Mouse (Mus musculus) CH12.LX (cell line): ENCODE measurements around the gene Mettl24. TPM values are rescaled to one million over a fixed set of nuclear protein-coding genes. Genes with fewer than 3 reads are reported as not detected.

ENCODE experiments used
- DNase-seq: peaks from one replicate; pipeline ENCODE4 v3.0.0-alpha.2; 2013; ENCODE audit errors: extremely low read depth
- H3K27ac ChIP-seq: 2 replicates; pipeline ENCODE4 v1.5.1; 2012; ENCODE audit warnings: low read depth, mild to moderate bottlenecking, control low read depth, moderate library complexity; ENCODE audit not compliant: insufficient read depth
- H3K27me3 ChIP-seq: replicated peaks from 2 replicates; pipeline ENCODE3; 2012; ENCODE audit warnings: inconsistent platforms
- H3K36me3 ChIP-seq, 2 experiments: replicated peaks in 1 of 2; 2 replicates each; pipeline versions ENCODE3 to v1.6.1; 2012; ENCODE audit warnings: inconsistent platforms in 1 of 2, low read length in 1 of 2, mild to moderate bottlenecking in 1 of 2, mixed read lengths in 1 of 2, moderate library complexity in 1 of 2; ENCODE audit not compliant: control insufficient read depth in 1 of 2, insufficient read depth in 1 of 2
- H3K4me1 ChIP-seq, 2 experiments: 2 replicates each; pipeline ENCODE4 v1.6.1; 2012; ENCODE audit warnings: inconsistent platforms in 1 of 2, moderate library complexity in 1 of 2; ENCODE audit not compliant: insufficient read depth in 2 of 2, control insufficient read depth in 1 of 2
- H3K4me2 ChIP-seq: 2 replicates; pipeline ENCODE4 v1.6.1; 2012; ENCODE audit warnings: low read depth, mild to moderate bottlenecking, control low read depth; ENCODE audit not compliant: poor library complexity, insufficient read depth, severe bottlenecking
- H3K4me3 ChIP-seq, 3 experiments: fragments of 150-350 bp in 1 of 3; sonication (generic) in 1 of 3; replicated peaks in 1 of 3; 2 replicates each; pipeline versions ENCODE3 to v1.5.1; 2011 to 2012; ENCODE audit warnings: low read depth in 2 of 3, low read length in 2 of 3, mild to moderate bottlenecking in 2 of 3, moderate library complexity in 2 of 3, control low read depth in 1 of 3, improper control_type of control experiment in 1 of 3, inconsistent platforms in 1 of 3, mixed read lengths in 1 of 3; ENCODE audit not compliant: poor library complexity in 1 of 3
- H3K79me2 ChIP-seq: replicated peaks from 2 replicates; pipeline ENCODE4 v1.6.1; 2012; ENCODE audit warnings: mild to moderate bottlenecking, moderate library complexity; ENCODE audit not compliant: control insufficient read depth, poor library complexity, insufficient read depth, severe bottlenecking; ENCODE audit errors: extremely low read depth
- H3K9ac ChIP-seq: 2 replicates; pipeline ENCODE4 v1.6.1; 2012; ENCODE audit warnings: low read depth, mild to moderate bottlenecking, control low read depth, moderate library complexity; ENCODE audit not compliant: insufficient read depth
- H3K9me3 ChIP-seq: replicated peaks from 2 replicates; pipeline ENCODE3; 2012; ENCODE audit warnings: low read length, inconsistent platforms, mixed read lengths
- BHLHE40 ChIP-seq: IDR thresholded peaks from 2 replicates; pipeline ENCODE4 v1.6.1; 2011; ENCODE audit warnings: mild to moderate bottlenecking, low read depth, low read length, improper control_type of control experiment
- CHD1 ChIP-seq: IDR thresholded peaks from 2 replicates; pipeline ENCODE4 v1.6.1; 2012; ENCODE audit warnings: low read depth, low read length, improper control_type of control experiment, inconsistent platforms
- CHD2 ChIP-seq: IDR thresholded peaks from 2 replicates; pipeline ENCODE4 v1.6.1; 2011; ENCODE audit warnings: low read length, improper control_type of control experiment
- CTCF ChIP-seq, 2 experiments: IDR thresholded peaks in 1 of 2; conservative IDR thresholded peaks in 1 of 2; 2 replicates each; pipeline ENCODE4 v1.5.1; 2011 to 2012; ENCODE audit warnings: low read depth in 2 of 2, low read length in 2 of 2, improper control_type of control experiment in 1 of 2, inconsistent platforms in 1 of 2, mild to moderate bottlenecking in 1 of 2, moderate library complexity in 1 of 2
- E2F4 ChIP-seq: IDR thresholded peaks from 2 replicates; pipeline ENCODE4 v1.6.1; 2011; ENCODE audit warnings: low read depth, low read length, improper control_type of control experiment; ENCODE audit not compliant: insufficient replicate concordance
- ELF1 ChIP-seq: IDR thresholded peaks from 2 replicates; pipeline ENCODE4 v1.6.1; 2014; ENCODE audit warnings: low read depth, mild to moderate bottlenecking, inconsistent platforms, low read length, improper control_type of control experiment
- ETS1 ChIP-seq: conservative IDR thresholded peaks from 2 replicates; pipeline ENCODE4 v1.6.1; 2012; ENCODE audit warnings: low read depth, mild to moderate bottlenecking, inconsistent platforms, low read length, improper control_type of control experiment, moderate library complexity
- HCFC1 ChIP-seq: IDR thresholded peaks from 2 replicates; pipeline ENCODE4 v1.6.1; 2012; ENCODE audit warnings: low read depth, mild to moderate bottlenecking, inconsistent platforms, low read length, improper control_type of control experiment
- IRF4 ChIP-seq: IDR thresholded peaks from 2 replicates; pipeline ENCODE4 v1.6.1; 2014; ENCODE audit warnings: low read depth, mild to moderate bottlenecking, inconsistent platforms, low read length, improper control_type of control experiment
- JUND ChIP-seq: conservative IDR thresholded peaks from 2 replicates; pipeline ENCODE4 v1.6.1; 2011; ENCODE audit warnings: low read depth, low read length, improper control_type of control experiment
- KAT2A ChIP-seq: IDR thresholded peaks from 2 replicates; pipeline ENCODE4 v1.6.1; 2012; ENCODE audit warnings: low read length, improper control_type of control experiment, inconsistent platforms; ENCODE audit not compliant: insufficient replicate concordance
- MAFK ChIP-seq: IDR thresholded peaks from 2 replicates; pipeline ENCODE4 v1.6.1; 2011; ENCODE audit warnings: low read length, improper control_type of control experiment; ENCODE audit not compliant: insufficient replicate concordance
- MAX ChIP-seq: IDR thresholded peaks from 2 replicates; pipeline ENCODE4 v1.6.1; 2011; ENCODE audit warnings: low read length, improper control_type of control experiment
- MAZ ChIP-seq: IDR thresholded peaks from 2 replicates; pipeline ENCODE4 v1.6.1; 2012; ENCODE audit warnings: low read depth, mild to moderate bottlenecking, inconsistent platforms, low read length, improper control_type of control experiment, moderate library complexity
- MEF2A ChIP-seq: IDR thresholded peaks from 2 replicates; pipeline ENCODE4 v1.6.1; 2014; ENCODE audit warnings: low read depth, mild to moderate bottlenecking, inconsistent platforms, low read length, improper control_type of control experiment, borderline replicate concordance
- MYC ChIP-seq: IDR thresholded peaks from 2 replicates; pipeline ENCODE4 v1.6.1; 2011; ENCODE audit warnings: low read depth, mild to moderate bottlenecking, improper control_type of control experiment, low read length
- NELFE ChIP-seq: IDR thresholded peaks from 2 replicates; pipeline ENCODE4 v1.6.1; 2011; ENCODE audit warnings: low read depth, low read length, improper control_type of control experiment
- PAX5 ChIP-seq: IDR thresholded peaks from 2 replicates; pipeline ENCODE4 v1.6.1; 2012; ENCODE audit warnings: low read length, inconsistent platforms, mixed read lengths
- RAD21 ChIP-seq: IDR thresholded peaks from 2 replicates; pipeline ENCODE4 v1.6.1; 2011; ENCODE audit warnings: low read depth, mild to moderate bottlenecking, low read length, improper control_type of control experiment, moderate library complexity
- SIN3A ChIP-seq: IDR thresholded peaks from 2 replicates; pipeline ENCODE4 v1.6.1; 2012; ENCODE audit warnings: low read length, improper control_type of control experiment, inconsistent platforms
- SMC3 ChIP-seq: IDR thresholded peaks from 2 replicates; pipeline ENCODE4 v1.6.1; 2011; ENCODE audit warnings: low read depth, low read length, improper control_type of control experiment
- TBP ChIP-seq: conservative IDR thresholded peaks from 2 replicates; pipeline ENCODE4 v1.6.1; 2011; ENCODE audit warnings: low read depth, low read length, improper control_type of control experiment
- TCF12 ChIP-seq: IDR thresholded peaks from 2 replicates; pipeline ENCODE4 v1.6.1; 2014; ENCODE audit warnings: low read depth, mild to moderate bottlenecking, inconsistent platforms, low read length, improper control_type of control experiment
- USF1 ChIP-seq: IDR thresholded peaks from 2 replicates; pipeline ENCODE4 v1.6.1; 2014; ENCODE audit warnings: low read depth, mild to moderate bottlenecking, inconsistent platforms, low read length, improper control_type of control experiment
- ZC3H11A ChIP-seq: IDR thresholded peaks from 2 replicates; pipeline ENCODE4 v1.6.1; 2012; ENCODE audit warnings: low read depth, mild to moderate bottlenecking, inconsistent platforms, low read length, improper control_type of control experiment
- ZNF384 ChIP-seq: IDR thresholded peaks from 2 replicates; pipeline ENCODE4 v1.6.1; 2012; ENCODE audit warnings: low read depth, low read length, improper control_type of control experiment, inconsistent platforms
- dilution Hi-C: fragments of 300-500 bp; cut with MboI; formaldehyde crosslinking; loops from 2 replicates; pipeline ENCODE4 v1.14.3; 2020; ENCODE audit warnings: low sequenced_read_pairs; ENCODE audit not compliant: extremely low pct_unique_long_range_greater_than_20kb, extremely low pct_ligation_motif_present
- in situ Hi-C: fragments of 300-500 bp; cut with MboI; formaldehyde crosslinking; loops from 3 replicates; pipeline ENCODE4 v1.14.3; 2019; ENCODE audit warnings: low sequenced_read_pairs, low pct_ligation_motif_present, low pct_unique_long_range_greater_than_20kb, mixed read lengths
- polyA plus RNA-seq: library from polyadenylated mRNA; unstranded; fragments of >175 nt; gene quantifications from 2 replicates; pipeline ENCODE4 v1.2.1, GENCODE M21; 2012; ENCODE audit warnings: low read depth; ENCODE audit not compliant: insufficient read length
- total RNA-seq, 2 experiments: library from RNA; depleted of rRNA; stranded (reverse); fragments of 300-350 nt in 1 of 2; fragments of >200 nt in 1 of 2; gene quantifications; 2 replicates each; pipeline ENCODE4 v1.2.3; 2012 to 2014

Mettl24 gene
- total and polyA plus RNA-seq, 3 experiments: not detected

- no peaks in the 10 kb centered on the region for H3K79me2 ChIP-seq
- no peaks in the 10 kb centered on the region for H3K27me3 ChIP-seq
- no peak overlapping the region for H3K4me3 ChIP-seq
- DNase-seq: no peak
- H3K27ac ChIP-seq: no peak overlapping the region
- no peak for TF ChIP-seq ZNF384
- no peak for TF ChIP-seq NELFE
- TF ChIP-seq PAX5: no peak
- TF ChIP-seq CHD1: no peak
- TF ChIP-seq MAFK: no peak
- TF ChIP-seq MAZ: no peak
- no peak for TF ChIP-seq E2F4
- TF ChIP-seq CHD2: no peak
- no peak for TF ChIP-seq CTCF (conservative IDR thresholded peaks at IDR 0.05 in 1 of 2, IDR thresholded peaks at IDR 0.05 in 1 of 2; ENCODE audit: low read depth in 2 of 2, low read length in 2 of 2)
- no peak for TF ChIP-seq TBP
- no peak for TF ChIP-seq MEF2A
- TF ChIP-seq MYC: no peak
- TF ChIP-seq HCFC1: no peak
- TF ChIP-seq SMC3: no peak
- TF ChIP-seq RAD21: no peak
- no peak for TF ChIP-seq ETS1
- no peak for TF ChIP-seq IRF4
- TF ChIP-seq BHLHE40: no peak
- no peak for TF ChIP-seq JUND
- no peak for TF ChIP-seq USF1
- peaks cover 0 to 5% of the 10 kb centered on the region in 2 experiments; a peak in 1 of 4 replicates for H3K4me1 ChIP-seq
- in situ Hi-C loops: no loop called here
- H3K4me2 ChIP-seq: no peak overlapping the region
- dilution Hi-C loops: no loop called here
- no peaks in the 10 kb centered on the region for H3K9me3 ChIP-seq
- H3K36me3 ChIP-seq: no peaks in the 10 kb centered on the region
- no peak overlapping the region for H3K9ac ChIP-seq
These were observed 77.3 kb downstream of the Mettl24 start for GRCm38 (mm10) chr10:40760195-40761009.

DNA sequence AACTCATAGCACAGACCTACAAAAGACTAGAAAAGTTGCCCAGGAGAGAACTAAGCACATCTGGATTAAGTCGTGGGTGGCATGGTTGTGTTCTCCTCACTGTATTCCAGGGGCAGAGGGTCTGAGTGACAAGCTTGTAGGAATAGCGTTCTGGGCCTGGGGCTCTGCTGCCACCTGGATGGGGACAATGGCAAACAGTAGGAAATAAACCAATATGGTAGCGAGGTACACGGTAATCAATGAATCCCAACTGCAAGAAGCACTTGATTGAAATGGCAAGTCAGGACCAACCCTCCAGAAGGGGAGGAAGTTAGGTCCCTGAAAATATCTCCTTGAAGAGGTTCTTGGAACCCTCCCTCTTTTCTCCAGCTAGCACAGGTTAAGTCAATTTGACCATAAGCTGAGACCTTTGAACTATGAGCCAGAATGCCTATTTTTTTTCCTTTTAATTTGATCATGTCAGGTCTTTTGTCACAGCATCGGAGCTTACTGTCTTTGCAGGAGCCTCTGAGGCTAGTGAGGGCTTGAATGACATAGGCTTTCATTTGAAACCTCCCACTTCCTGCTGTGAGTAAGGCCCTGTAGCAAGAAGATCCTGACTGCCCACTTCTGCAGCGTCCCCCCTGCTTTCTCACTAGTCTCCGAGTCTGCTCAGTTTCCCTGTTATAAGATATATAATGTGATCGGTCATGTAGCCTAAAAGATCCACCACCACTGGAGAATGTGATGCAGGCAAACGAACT, 78.1 kb downstream of the Mettl24 start:
- no peaks in the 10 kb centered on the region for H3K79me2 ChIP-seq
- H3K4me3 ChIP-seq: no peak overlapping the region
- no peak overlapping the region for H3K4me2 ChIP-seq
- dilution Hi-C loops (no loop called here), in situ Hi-C loops (no loop called here)
- TF ChIP-seq TCF12 (no peak), MAX (no peak), JUND (no peak), KAT2A (no peak), TBP (no peak), MEF2A (no peak), RAD21 (no peak), ZC3H11A (no peak), MYC (no peak), MAZ (no peak), ELF1 (no peak), SIN3A (no peak)
- H3K9ac ChIP-seq: no peak overlapping the region
- no peaks in the 10 kb centered on the region for H3K27me3 ChIP-seq
- no peak for DNase-seq
- no peaks in the 10 kb centered on the region for H3K36me3 ChIP-seq
- no peak overlapping the region for H3K27ac ChIP-seq
- H3K4me1 ChIP-seq: peaks cover 0 to 5% of the 10 kb centered on the region in 2 experiments; a peak in 1 of 4 replicates
- no peaks in the 10 kb centered on the region for H3K9me3 ChIP-seq
